Mouse (Mus musculus): ENCODE measurements at regions not wholly inside any gene's neighbourhood (a gene's known extent, or its start where the extent isn't known, plus 50 kb on each side); places are given as distances from the start of the nearest gene placed in this dataset.

DNA sequence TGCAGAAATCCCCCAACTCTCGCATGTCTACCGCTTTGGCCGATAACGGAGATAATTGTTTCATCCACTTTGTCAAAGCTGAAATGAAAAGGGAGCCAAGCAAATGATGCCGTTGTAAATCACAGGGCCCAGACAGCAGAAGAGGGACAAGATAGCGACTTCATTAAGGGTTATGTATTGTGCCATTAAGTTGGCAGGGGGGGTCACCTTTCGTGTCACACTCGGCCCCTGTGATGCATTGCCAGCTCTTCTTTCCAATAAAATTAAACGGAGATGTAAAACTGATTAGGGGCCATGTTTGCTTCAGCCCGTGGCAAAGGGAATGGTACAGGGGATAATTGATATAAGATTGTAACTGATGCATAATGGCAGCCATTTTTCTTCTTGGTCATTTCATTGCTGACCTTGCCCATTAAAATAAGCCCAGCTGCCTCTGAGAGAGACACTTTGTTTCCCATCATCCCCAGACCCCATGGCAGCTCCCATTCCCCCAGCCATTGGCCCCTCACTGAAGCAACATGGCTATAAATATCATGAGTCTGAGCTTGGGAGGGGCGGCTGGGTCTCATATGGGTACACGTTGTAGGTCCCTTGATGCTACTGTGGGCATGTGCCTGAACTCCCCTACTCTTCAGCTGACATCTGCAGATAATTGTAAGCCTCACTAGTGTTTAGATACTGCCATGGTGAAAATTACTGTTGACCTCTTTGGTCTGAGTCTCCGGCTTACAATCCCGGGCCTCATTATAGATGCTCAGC lies 313.0 kb downstream of the Gm45692 start:
- intact Hi-C loops (cut with DNase I), result no loop called here
- no peak for DNase-seq (ENCODE audit: low spot score in 2 of 2)

DNA sequence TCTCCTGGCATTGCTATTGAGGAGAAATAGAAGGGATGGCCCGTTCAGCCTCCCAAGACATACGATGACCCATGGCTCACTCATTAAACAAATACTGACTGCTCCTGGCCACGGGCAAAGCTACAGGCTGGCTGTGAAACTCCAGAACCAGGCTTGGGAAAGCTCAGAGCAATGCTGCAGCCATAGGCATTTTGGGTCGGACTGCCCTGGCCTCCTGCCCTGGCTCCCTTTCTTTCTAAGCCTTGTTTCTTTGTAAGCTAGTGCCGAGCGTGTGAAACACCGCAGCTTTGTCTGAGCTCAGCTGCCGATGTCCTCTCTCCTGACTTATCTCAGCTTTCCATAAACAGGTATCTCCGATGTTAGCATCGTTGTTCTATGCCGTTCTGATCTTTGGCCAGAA lies 316.9 kb downstream of the Gm45692 start:
- intact Hi-C loops (cut with DNase I), result no loop called here
- no peak for DNase-seq (ENCODE audit: low spot score in 2 of 2)

DNA sequence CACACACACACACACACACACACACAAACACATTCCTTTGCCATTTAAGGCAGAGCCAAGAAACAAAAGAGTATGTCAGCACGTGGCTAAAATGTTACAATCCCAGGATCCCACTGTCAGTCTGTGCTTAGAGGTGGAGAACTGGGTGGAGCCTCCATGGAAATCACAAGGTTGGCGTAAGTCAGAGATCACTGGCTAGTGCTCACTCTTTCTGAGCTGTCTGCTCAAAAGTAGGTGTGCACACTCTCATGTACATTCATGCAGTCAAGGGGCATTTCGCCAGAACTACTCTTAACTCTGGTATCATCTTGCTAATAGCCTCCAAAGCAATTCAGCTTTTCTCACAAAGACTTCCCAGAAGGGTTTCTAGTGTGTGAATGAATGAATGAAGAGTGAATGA lies 318.2 kb downstream of the Gm45692 start:
- no peak for DNase-seq (ENCODE audit: low spot score in 2 of 2)
- intact Hi-C loops (cut with DNase I), result no loop called here

DNA sequence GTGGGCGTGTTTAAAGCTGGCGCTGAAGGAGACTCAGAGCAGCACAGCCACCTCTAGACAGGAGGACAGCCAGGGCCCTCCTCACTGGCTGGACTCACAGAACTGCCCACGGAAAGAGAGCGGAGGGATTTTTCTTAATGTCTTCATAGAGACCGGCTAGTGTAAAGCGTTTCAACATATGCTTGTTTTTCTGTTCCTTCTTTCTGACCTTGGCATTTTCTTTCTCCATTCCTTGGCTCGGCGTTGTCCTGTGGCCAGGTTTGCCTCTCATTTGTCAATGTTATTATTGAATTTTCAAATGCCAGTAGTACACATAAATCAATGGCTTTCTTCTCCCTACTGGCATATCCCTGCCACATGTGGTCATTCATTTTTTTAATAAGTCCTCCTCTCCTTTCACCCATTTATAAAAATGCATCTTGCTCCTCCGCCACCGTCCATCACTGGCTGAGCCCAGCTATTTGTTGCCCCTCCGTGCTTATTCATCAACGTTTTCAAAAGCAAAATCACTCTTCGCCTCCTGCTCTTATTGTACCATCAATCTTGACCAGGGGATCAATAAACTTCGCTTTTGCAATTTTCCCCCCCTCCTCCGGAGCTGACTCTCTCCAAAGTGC lies 319.0 kb downstream of the Gm45692 start:
- intact Hi-C loops (cut with DNase I), result no loop called here
- no peak for DNase-seq (ENCODE audit: low spot score in 2 of 2)

- intact Hi-C loops (cut with DNase I), result no loop called here
- DNase-seq (ENCODE audit: low spot score in 2 of 2), result no peak
Measured at GRCm38 (mm10) chr8:26438877-26439276, 319.5 kb downstream of the Gm45692 start.

DNA sequence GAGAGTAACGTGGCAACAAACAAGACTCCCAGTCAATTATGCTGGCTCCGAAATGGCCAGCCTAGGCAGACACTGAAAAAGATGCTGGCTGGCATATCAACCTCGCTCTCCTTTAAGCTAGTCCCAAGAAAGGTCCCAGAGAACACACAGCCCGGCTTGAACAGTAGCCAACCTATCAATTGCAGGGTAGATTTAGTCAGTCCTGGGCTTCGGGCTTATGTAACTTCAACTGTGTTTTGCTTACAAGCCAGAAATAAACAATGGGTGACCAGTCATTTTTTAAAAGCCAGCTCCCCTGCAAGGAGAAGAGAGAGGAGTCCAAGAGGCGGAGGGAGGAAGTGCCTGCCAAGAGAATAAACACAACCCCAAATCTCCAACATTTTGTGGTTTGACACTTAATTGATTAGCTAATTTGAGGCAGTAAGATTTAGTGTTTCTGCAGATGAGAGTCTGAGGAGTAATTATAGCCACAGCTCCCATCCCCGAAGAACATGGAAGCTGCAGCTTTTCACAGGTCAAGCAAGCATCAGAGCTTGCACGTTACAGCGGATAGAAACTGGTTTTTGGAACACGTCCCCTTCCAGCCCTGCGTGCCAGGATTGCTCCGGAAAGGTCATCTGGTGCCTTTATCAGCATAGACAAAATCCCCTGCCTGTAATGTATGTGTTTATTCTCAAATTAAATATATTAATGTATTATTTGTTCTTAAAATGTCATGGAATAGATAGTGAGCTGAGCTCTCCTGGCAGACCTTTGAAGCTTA lies 322.1 kb downstream of the Gm45692 start:
- peak in 1 of 2 experiments; percentile 8 for DNase-seq (ENCODE audit: low spot score in 2 of 2)
- intact Hi-C loops (cut with DNase I), result loop anchor here (2.0 to 5.0 kb wide), 3 partner anchors 61 to 541 kb away; no protein-coding TSS in a partner anchor

- intact Hi-C loops (cut with DNase I), result loop anchor here (2.0 to 5.0 kb wide), 3 partner anchors 62 to 539 kb away; no protein-coding TSS in a partner anchor
- peak; percentile 65 for DNase-seq (ENCODE audit: low spot score in 2 of 2)
Measured at GRCm38 (mm10) chr8:26443041-26443440, 323.7 kb downstream of the Gm45692 start.

DNA sequence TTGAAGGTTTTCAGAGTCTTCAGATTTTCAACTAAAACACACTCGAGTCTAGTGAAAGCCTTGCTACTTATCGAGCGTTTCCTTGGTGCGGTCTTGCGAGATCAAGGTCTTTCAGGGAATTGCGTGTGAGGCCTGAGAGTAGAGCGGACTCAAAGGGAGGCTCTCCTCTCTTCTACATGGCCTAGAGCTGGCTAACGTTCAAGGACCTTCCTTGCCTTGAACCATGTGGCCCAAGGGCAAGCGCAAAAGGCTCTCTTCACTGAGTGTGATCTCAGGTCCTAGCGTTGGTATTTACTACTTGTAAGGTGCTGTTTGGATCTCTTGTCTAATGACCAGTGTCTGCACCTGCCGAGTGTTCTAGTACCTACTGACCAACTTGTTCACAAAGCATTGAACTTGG lies 324.4 kb downstream of the Gm45692 start:
- intact Hi-C loops (cut with DNase I), result loop anchor here (2.0 to 5.0 kb wide), 4 partner anchors 63 to 539 kb away; no protein-coding TSS in a partner anchor
- DNase-seq (ENCODE audit: low spot score in 2 of 2), result no peak

GRCm38 (mm10) chr8:26445991-26446390 lies 326.7 kb downstream of the Gm45692 start:
- intact Hi-C loops (cut with DNase I), result loop anchor here (2.0 kb wide), 1 partner anchor 101 kb away; no protein-coding TSS in a partner anchor
- DNase-seq (ENCODE audit: low spot score in 2 of 2), result no peak

GRCm38 (mm10) chr8:26447886-26448640 lies 328.7 kb downstream of the Gm45692 start:
- no peak for DNase-seq (ENCODE audit: low spot score in 2 of 2)
- intact Hi-C loops (cut with DNase I), result no loop called here

DNA sequence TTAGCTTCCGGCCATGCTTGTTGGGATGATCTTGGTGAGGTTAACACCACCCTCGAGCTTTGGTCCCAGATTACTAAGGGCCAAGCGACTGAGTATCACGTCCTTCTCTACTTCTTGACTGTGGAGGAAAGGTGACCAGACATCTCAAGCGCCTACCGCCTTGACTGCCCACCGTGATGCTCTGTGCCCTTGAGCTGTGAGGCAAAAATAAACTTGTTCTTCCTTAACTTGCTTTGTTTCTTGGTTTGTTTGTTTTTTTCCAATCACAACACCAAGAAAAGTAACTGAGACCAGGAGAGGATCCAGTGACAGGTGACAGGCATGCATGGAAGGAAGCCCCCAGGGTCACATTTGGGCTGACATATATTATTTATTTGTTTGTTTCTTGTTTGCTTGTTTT lies 330.0 kb downstream of the Gm45692 start:
- no peak for DNase-seq (ENCODE audit: low spot score in 2 of 2)
- intact Hi-C loops (cut with DNase I), result no loop called here

- no peak for DNase-seq (ENCODE audit: low spot score in 2 of 2)
- intact Hi-C loops (cut with DNase I), result no loop called here
Measured at GRCm38 (mm10) chr8:26450543-26450942, 331.2 kb downstream of the Gm45692 start.

GRCm38 (mm10) chr8:26452976-26453573 lies 333.7 kb downstream of the Gm45692 start:
- DNase-seq (ENCODE audit: low spot score in 2 of 2), result no peak
- intact Hi-C loops (cut with DNase I), result no loop called here

- intact Hi-C loops (cut with DNase I), result no loop called here
- DNase-seq (ENCODE audit: low spot score in 2 of 2), result no peak
Measured at GRCm38 (mm10) chr8:26465346-26465745, 346.0 kb downstream of the Gm45692 start.

GRCm38 (mm10) chr8:26468441-26468840 lies 349.1 kb downstream of the Gm45692 start:
- DNase-seq (ENCODE audit: low spot score in 2 of 2), result no peak
- intact Hi-C loops (cut with DNase I), result no loop called here

- DNase-seq (ENCODE audit: low spot score in 2 of 2), result no peak
- intact Hi-C loops (cut with DNase I), result no loop called here
Measured at GRCm38 (mm10) chr8:26469705-26470104, 350.4 kb downstream of the Gm45692 start.

- intact Hi-C loops (cut with DNase I), result no loop called here
Measured at GRCm38 (mm10) chr8:26471811-26472550, 352.6 kb downstream of the Gm45692 start.

GRCm38 (mm10) chr8:26484749-26485148 lies 365.4 kb downstream of the Gm45692 start:
- DNase-seq (ENCODE audit: low spot score in 2 of 2), result no peak
- intact Hi-C loops (cut with DNase I), result no loop called here

More at GRCm38 (mm10) chr8:26471811-26472550, 352.6 kb downstream of the Gm45692 start:
- DNase-seq (ENCODE audit: low spot score in 2 of 2), result no peak

DNA sequence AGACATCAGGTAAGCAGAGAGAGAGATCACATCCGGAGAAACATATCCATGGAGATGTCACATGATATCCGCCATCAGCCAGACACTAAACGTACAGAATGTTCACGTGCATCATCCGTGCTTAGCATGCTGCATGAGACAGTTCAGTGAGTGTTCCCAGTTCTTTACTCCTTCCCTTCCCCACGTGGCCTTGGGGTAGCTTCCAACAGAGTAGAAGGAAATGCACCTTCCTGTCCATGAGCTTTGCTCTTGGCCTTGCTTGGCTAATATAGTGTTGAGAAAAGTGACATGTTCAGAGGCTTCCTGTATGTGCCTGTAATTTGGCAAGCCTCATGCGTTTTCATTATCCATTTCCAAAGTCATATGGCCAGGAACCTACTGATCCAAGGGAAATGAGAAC lies 368.5 kb downstream of the Gm45692 start:
- no peak for DNase-seq (ENCODE audit: low spot score in 2 of 2)
- intact Hi-C loops (cut with DNase I), result no loop called here
